Mouse (Mus musculus) neutrophil, adult 59 days (primary cell): ENCODE results near the gene Kcnh7. TPM values are rescaled to one million over a fixed set of nuclear protein-coding genes. Genes with fewer than 3 reads are reported as not detected.

Source experiments
- total RNA-seq, 2 experiments: library from RNA; stranded (reverse); gene quantifications; 1 replicate in 1 of 2; 2 replicates in 1 of 2; pipeline ENCODE4 v1.2.4; 2023

The Kcnh7 gene
- not detected for total RNA-seq

GRCm38 (mm10) chr2:63183563-63184545 lies at the start of gene Kcnh7:
Kcnh7 (minus strand) TSS chr2:63184287.

DNA sequence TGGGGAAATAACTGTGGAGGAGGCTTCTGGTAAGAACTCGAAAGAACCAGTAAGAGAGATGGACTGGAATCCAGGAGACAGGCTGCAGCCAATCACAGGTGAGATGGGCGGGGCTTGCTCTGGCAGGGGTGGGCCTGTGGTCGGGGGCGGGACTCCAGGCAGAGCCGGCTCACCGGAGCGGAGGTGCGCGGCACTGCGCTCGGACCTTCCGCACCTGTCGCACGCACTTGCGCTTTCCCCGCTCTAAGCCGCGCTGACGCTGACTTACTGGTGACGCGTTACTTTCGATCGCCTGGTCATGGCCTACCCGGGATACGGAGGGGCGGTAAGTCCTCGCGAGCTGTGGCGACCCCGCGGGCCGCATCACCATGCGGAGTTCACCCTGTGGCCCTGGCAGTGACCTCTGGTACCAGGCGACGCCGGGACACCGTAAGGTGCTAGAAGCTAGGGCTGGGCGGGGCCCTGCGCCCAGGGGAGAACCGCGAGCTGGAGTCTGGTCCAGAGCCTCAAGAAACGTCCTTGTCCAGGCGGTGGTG lies 519.9 kb downstream of the Kcnh7 start, which contains the start of gene Gca:
TSS of gene Gca (plus strand) at position 151 of the 536 bp plus-strand sequence.

DNA sequence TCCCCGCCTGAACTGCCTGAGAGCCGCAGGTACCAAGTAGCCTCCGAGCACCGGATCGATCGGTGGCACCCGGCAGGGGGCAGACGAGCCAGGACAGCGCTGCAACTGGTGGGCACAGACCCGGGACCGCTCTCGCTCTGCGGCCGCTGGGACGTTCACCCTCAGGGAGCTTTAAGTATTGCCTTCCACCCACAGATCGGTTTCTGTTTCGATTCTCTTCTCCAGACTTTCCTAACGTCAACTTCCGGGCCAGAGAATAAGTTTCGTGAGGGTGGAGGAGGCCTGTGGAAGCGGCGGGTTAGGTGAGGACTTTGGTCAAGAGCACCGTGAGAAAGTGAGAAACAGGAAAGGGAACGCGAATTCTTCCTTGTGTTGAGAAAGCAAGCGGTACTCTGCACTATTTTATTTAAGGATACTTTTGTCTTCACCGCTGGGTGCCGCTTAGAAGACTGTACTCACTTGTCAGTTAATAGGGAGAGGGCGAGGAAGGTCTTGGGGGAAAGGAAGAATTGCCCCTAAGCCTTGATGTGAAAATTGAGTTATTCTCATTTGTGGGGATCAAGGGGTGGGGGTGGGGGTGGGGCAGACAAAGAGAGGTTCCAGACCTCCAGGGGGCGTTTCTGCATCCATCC lies 538.0 kb downstream of the Kcnh7 start, which contains the start of gene Ifih1:
TSS of gene Ifih1 (minus strand) at position 242 of the 632 bp plus-strand sequence.

